Mouse (Mus musculus) monocyte, adult 59 days (primary cell): Measurements from ENCODE around the gene Apobec2. TPM values are rescaled to one million over a fixed set of nuclear protein-coding genes. Genes with fewer than 3 reads are reported as not detected.

Experiments
- total RNA-seq, 2 experiments: library from RNA; stranded (reverse); gene quantifications; one replicate each; pipeline ENCODE4 v1.2.4; 2023

Apobec2 gene
- not detected for total RNA-seq

GRCm38 (mm10) chr17:48432158-48432980 lies at the start of gene Apobec2:
TSS of gene Apobec2 (minus strand) at chr17:48432930.

GRCm38 (mm10) chr17:48454688-48455087 lies 22.0 kb upstream of the Apobec2 start, which contains the start of gene Unc5cl:
TSS of gene Unc5cl (plus strand) at chr17:48454901.

GRCm38 (mm10) chr17:48451353-48451675 lies 18.6 kb upstream of the Apobec2 start, which contains the start of gene Tspo2:
TSS of gene Tspo2 (minus strand) at chr17:48451522.

GRCm38 (mm10) chr17:48409380-48410298 lies 23.1 kb downstream of the Apobec2 start, which contains the start of the genes Nfya and Oard1:
TSS of gene Nfya (minus strand) at chr17:48409906.
TSS of gene Oard1 (plus strand) at chr17:48410014.

Other genes with a start within 250 kb of the Apobec2 start
- gene Trem1, start 200.2 kb downstream of the Apobec2 start, total RNA-seq = 100 to 1,000 TPM; 130 to 138 TPM
- gene Trem3, start 185.2 kb downstream of the Apobec2 start, total RNA-seq = 100 to 1,000 TPM; 138 to 143 TPM
- 100 to 1,000 TPM; 470 to 487 TPM for gene Treml4, start 168.6 kb downstream of the Apobec2 start, total RNA-seq
- 1 to 10 TPM; 6.4 to 8.9 TPM for gene Treml2, start 133.4 kb downstream of the Apobec2 start, total RNA-seq
- gene B430306N03Rik, start 116.8 kb downstream of the Apobec2 start, total RNA-seq = 10 to 100 TPM; 30.5 to 42.2 TPM
- 10 to 100 TPM; 31.5 to 31.9 TPM for gene Trem2, start 86.5 kb downstream of the Apobec2 start, total RNA-seq
- 1 to 10 TPM; 1.6 to 3.2 TPM for gene Treml1, start 73.0 kb downstream of the Apobec2 start, total RNA-seq
- gene Nfya, start 23.0 kb downstream of the Apobec2 start, total RNA-seq = 100 to 1,000 TPM; 106 to 110 TPM
- gene Oard1, start 22.9 kb downstream of the Apobec2 start, total RNA-seq = 10 to 100 TPM; 18.1 to 23.8 TPM
- gene Tspo2, start 18.6 kb upstream of the Apobec2 start, total RNA-seq = not detected
- gene Unc5cl, start 22.0 kb upstream of the Apobec2 start, total RNA-seq = not detected